Mouse (Mus musculus) CD8-positive naive resting alpha-beta T cell, adult 2 months (primary cell): ENCODE results near the gene Gm5617.
"Not testable (repeated sequence)": the region's sequence is repeated elsewhere in the genome, so short reads cannot be mapped to it uniquely, and the experiment has no call there.

ENCODE experiments used
- DNase-seq, 2 experiments: peaks; one replicate each; pipeline ENCODE4 v3.0.0; 2022; ENCODE audit warnings: low read depth in 2 of 2, low spot score in 2 of 2

The Gm5617 gene

DNA sequence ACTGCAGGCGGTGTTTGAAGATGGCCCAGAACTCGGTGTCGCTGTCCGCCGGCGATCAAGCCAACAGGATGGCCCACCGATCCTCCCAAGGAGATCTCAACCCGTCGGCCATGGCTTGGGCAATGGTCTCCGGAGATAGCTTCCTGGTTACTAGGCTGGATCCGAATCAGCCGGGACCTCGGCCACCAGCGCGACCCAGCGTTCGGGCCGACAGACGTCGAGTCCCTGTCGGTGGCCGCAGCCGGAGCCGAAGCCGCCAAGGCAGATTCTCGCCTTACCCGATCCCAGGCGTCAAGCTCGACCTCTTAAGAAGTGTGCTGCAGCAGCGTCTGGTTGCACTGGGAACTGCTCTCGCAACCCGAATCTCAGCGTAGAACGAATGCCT lies 298 bp downstream of the Gm5617 start:
- no peak for DNase-seq

GRCm38 (mm10) chr9:48501192-48501591 lies 6.0 kb downstream of the Gm5617 start:
- DNase-seq: no peak

DNA sequence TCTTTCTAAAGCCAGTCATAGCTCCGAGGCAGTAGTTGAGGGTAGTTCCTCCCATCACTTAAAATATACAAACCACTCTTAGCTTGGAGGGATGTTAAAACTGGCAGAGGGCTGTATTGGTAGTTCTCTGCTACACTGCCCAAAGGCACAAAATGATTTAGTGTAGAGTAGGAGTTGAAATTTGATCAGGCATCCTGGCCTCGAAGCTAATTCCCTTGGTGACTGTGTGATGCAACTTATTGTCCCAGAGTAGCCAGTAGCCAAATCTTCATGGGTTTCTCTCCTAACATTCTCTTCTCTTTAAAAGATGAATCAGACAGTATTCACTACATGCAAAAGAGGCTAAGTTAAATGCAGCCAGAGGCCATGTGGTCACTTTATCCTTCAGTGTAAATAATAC lies 7.8 kb downstream of the Gm5617 start:
- DNase-seq: no peak

- DNase-seq: no peak
These were observed 9.6 kb downstream of the Gm5617 start for GRCm38 (mm10) chr9:48504741-48505365.

DNA sequence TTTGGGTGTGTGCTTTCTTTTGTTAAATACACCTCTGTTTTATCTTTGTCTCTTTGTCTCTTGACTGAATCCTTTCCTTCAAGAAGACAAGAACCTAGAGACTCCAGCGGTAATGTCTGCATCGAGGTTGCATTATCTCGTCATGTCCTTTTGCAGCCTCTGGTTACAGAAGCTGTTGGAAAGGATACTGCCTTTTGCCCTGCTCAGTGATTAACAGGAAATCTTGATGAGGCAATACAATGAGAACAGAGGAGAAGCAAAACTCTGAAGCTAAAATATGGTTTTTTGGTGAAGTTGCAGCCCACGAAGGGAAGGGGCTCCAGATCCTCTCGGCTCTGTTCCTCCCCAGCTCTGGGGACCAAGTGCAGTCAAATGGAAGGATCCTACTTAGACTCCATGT lies 14.9 kb downstream of the Gm5617 start:
- no peak for DNase-seq

DNA sequence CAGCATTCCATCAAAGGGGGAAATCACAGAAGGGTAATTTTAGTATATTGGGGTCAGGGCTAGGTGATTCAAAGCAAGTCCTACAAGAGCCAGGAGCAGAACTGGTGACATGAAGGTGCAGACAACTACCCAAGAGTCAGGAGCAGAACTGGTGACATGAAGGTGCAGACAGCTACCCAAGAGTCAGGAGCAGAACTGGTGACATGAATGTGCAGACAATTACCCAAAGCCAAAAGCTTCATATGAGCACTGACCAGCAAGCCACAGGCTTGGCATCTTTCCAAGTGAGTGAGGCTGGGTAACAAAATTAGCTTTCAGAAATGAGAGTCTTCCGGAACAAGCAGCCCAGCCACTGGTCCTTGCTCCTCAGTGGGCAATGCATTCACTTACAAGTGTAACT lies 20.1 kb downstream of the Gm5617 start:
- DNase-seq: no peak

DNA sequence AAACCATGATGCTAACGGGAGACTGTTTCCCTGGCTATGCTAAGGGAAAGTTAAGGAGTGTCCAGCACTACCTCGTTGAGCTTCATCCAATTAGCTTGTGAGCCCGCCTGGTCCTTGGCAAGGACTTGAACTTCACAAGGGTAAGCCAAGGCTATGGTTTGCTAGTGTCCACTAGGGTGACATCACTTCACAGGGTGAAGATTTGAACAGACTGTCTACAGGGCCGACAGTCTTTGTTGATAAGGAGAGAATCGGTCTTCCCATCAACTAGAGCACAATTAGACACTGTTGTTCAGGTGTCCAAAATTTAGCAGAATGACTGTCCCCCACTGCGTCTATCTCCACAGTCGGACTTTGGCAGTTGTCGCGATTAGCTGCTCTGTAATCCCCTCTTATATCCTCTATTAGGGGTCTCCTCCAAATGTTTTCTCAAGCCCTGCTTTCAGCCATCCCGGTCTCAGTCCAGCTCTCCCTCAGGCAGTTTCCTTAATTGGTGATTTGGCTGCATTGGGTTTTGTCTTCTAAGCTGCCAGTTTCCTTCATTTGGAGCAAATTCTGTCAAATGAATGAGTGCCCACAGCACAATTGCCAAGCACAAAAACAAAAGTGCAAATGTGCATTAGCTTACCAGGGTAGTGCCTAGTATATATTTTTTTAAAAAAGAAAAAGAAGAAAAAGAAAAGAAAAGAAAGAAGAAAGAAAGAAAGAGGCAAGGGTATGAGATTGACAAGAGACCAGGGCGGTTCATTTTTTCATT lies 21.6 kb downstream of the Gm5617 start:
- DNase-seq: no peak

DNA sequence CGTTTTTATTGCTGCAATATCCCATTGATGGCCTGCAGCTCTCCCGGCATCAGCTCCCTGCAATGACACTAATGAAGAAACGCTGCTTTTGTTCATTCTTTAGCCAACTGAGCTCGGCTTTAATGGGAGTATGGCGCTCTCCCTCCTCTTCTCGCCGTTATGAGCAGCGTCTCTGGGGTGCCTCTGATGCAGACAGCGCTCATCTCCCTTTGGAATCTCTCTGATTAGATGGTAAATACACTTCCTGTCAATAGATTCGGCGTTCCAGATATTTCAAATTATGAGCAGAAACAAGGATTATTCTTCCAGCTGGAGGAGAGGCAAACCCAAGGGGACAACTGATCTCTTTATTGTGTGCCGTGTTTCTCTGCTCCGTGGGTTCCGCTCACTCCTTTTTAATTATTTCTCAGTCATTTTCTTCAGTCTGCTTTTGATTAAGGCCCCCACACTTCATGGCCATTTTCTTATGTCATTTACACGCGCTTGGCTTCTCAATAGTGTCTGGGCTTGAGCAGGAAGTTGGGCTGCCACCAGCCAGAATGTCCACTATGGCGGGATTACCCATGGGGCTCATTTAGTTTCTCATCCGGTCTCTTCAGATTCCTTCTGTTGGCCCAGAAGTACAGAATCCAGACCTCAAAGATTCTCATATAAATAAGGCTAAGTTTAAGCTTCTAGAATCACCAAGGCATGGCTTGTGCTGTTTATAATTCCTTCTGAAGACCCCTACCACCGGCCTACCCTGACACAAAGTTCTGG lies 22.3 kb downstream of the Gm5617 start:
- DNase-seq: no peak

GRCm38 (mm10) chr9:48520405-48520804 lies 25.2 kb downstream of the Gm5617 start:
- not testable (repeated sequence) for DNase-seq

GRCm38 (mm10) chr9:48525566-48525965 lies 30.3 kb downstream of the Gm5617 start:
- DNase-seq: peak in 1 of 2 experiments; percentile 24

- no peak for DNase-seq
These were observed 31.3 kb downstream of the Gm5617 start for GRCm38 (mm10) chr9:48526520-48526919.

DNA sequence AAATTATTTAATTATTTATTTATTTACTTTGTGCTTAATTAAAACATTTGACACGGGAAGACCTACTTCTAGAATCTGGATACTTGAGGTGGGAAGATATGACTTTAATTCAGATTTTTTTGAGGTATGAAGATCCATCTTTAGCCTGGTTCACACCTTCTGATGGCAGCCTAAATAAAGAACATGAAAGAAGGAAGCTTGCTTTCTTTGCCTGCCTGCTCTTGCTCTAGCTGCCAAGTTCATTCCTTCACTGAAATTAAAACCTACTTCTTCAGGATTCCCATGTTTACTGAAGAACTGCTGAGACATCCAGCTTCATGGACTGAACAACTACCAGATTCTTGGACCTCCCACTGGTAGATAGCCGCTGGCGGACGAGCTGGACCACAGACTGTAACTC lies 36.1 kb downstream of the Gm5617 start:
- no peak for DNase-seq

DNA sequence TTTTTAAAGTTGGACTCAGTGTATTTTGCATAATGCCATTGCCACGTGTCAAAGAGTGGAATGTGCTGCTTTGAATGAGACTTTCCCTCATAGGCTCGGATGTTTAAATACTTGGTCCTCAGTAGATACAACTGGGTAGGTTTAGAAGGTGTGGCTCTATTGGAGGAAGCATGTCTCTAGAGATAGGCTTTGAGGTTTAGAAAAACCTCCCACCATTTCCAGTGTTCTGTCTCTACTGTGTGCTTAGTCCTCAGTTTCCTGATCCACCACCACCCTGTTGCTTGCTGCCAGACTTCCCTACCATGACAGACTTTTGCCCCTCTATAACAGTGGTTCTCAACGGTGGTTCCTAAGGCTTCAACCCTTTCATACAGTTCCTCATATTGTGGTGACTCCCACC lies 37.0 kb downstream of the Gm5617 start:
- no peak for DNase-seq

DNA sequence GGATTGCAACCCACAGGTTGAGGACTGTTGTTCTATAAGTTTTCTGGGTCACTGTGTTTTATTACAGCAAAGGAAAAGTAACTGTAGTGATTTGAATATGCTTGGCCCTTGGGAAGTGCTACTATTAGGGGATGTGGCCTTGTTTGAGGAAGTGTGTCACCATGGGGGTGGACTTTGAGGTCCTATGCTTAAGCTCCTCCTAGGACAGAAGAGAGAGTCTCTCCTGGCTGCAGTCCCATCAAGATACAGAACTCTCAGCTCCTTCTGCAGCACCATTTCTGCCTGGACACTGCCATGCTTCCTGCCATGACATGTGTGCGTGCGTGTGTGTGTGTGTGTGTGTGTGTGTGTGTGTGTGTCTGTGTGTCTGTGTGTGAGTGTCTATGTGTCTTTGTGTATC lies 37.5 kb downstream of the Gm5617 start:
- DNase-seq: no peak

DNA sequence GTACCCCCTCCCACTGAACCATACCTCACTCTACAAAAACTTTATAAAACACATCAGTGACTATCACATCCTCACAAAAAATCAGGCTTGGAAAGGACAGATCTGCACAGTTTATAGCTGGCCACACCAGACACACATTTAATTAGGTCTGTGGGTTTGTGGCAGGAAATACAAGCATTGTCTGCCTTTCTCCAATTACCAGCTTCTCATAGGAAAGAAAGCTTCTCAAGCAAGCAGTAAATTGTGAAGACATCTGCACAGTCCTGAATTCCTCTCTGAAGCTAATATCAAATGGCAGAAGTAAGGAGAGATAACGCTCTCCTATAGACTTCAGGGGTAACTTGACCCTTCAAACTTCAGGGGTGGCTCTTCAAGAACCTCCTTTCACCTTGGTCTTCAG lies 41.2 kb downstream of the Gm5617 start:
- DNase-seq: no peak

DNA sequence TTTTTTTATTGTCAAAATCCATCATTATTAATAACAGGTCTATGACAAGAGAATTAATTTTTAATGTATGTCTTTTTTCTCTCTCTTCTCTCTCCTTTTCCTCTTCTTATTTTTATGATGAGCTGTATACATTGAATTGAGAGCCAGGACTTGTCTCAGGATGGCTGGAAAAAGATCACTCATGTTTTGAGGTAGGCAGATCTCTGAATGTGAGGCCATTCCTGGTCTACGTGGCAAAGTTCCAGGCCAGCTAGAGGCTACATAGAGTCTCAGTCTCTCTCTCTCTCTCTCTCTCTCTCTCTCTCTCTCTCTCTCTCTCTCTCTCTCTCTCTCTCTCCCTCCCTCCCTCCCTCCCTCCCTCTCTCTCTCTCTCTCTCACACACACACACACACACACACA lies 42.4 kb downstream of the Gm5617 start:
- DNase-seq: not testable (repeated sequence)

- DNase-seq: peak; percentile 47 to 50
These were observed 42.9 kb downstream of the Gm5617 start for GRCm38 (mm10) chr9:48538044-48538645.

- DNase-seq: peak; percentile 19 to 35
These were observed 43.4 kb downstream of the Gm5617 start for GRCm38 (mm10) chr9:48538688-48539087.
